20 mouse cellular contexts compared by ENCODE assay signal in genomic region chr17:47788996-47789395, GRCm38 (mm10). TPM values are rescaled to one million over a fixed set of nuclear protein-coding genes. Genes with fewer than 3 reads are reported as not detected.
DNase-seq lines count a peak whose midpoint lies in the region; ATAC-seq and TF ChIP-seq lines count a peak whose summit lies in the region.
"Had no signal": no experiment of that assay in that cellular context is flagged by ENCODE, and none has a peak within 500 bp of the region (broad histone marks: within the 10 kb centered on the region; RNA-seq: fewer than 3 reads in every experiment).

No protein-coding gene starts in this region.

- H3K9me3 ChIP-seq in forebrain, postnatal 0 days (ENCODE audit: low read length): no peaks in the 10 kb centered on the region
- H3K9me3 ChIP-seq in forebrain, embryonic 15.5 days: no peaks in the 10 kb centered on the region
- H3K9me3 ChIP-seq in midbrain, embryonic 10.5 days (replicated peaks): no peaks in the 10 kb centered on the region
- no peaks in the 10 kb centered on the region for H3K9me3 ChIP-seq in midbrain, embryonic 11.5 days (ENCODE audit: control insufficient read depth, low read length)
- no peaks in the 10 kb centered on the region for H3K9me3 ChIP-seq in limb, embryonic 11.5 days (ENCODE audit: control insufficient read depth, low read length)
- H3K9me3 ChIP-seq: limb, embryonic 13.5 days; lung, embryonic 15.5 days; midbrain, embryonic 15.5 days had no signal

- WGBS in forebrain, postnatal 0 days: 74% methylated on average over 6 of the region's 6 CpGs
- WGBS in forebrain, embryonic 15.5 days: 65% methylated on average over 6 of the region's 6 CpGs
- 63% methylated on average over 6 of the region's 6 CpGs for WGBS in midbrain, embryonic 10.5 days
- WGBS in midbrain, embryonic 11.5 days: 63% methylated on average over 6 of the region's 6 CpGs
- WGBS in limb, embryonic 11.5 days: 59% methylated on average over 6 of the region's 6 CpGs

- no peak for ATAC-seq in forebrain, postnatal 0 days
- no peak for ATAC-seq in forebrain, embryonic 15.5 days (replicated peaks)
- ATAC-seq in midbrain, embryonic 11.5 days (ENCODE audit: low FRiP score): no peak
- no peak for ATAC-seq in limb, embryonic 11.5 days (ENCODE audit: insufficient number of reproducible peaks, low FRiP score, low TSS enrichment, low read depth)
- no peak for ATAC-seq in megakaryocyte progenitor cell, adult 5-6 weeks (replicated peaks; ENCODE audit: poor library complexity)
- ATAC-seq: intestine, embryonic 16.5 days; midbrain, embryonic 15.5 days had no signal

- H3K27ac ChIP-seq in forebrain, postnatal 0 days (ENCODE audit: low read depth, low read length): no peak overlapping the region
- no peak overlapping the region for H3K27ac ChIP-seq in forebrain, embryonic 15.5 days (replicated peaks)
- H3K27ac ChIP-seq in midbrain, embryonic 10.5 days (replicated peaks): 0 out of 2 replicates have a peak overlapping the region, but pooled peaks have one; percentile 52
- H3K27ac ChIP-seq in midbrain, embryonic 11.5 days (ENCODE audit: low read depth, low read length): no peak overlapping the region
- H3K27ac ChIP-seq in limb, embryonic 11.5 days (replicated peaks; ENCODE audit: low read depth, low read length): no peak overlapping the region
- H3K27ac ChIP-seq: left cerebral cortex, adult 2 months; liver, embryonic 14.5 days; lung, embryonic 15.5 days; macrophage; midbrain, embryonic 15.5 days had no signal

- no peak for TF ChIP-seq CTCF in forebrain, postnatal 0 days (IDR thresholded peaks at IDR 0.05; ENCODE audit: low read depth)

- no peak overlapping the region for H3K4me3 ChIP-seq in forebrain, postnatal 0 days (ENCODE audit: low read depth, low read length)
- H3K4me3 ChIP-seq in forebrain, embryonic 15.5 days: no peak overlapping the region
- no peak overlapping the region for H3K4me3 ChIP-seq in midbrain, embryonic 10.5 days
- H3K4me3 ChIP-seq in midbrain, embryonic 11.5 days (ENCODE audit: low read depth, low read length): no peak overlapping the region
- H3K4me3 ChIP-seq in limb, embryonic 11.5 days (ENCODE audit: low read depth, low read length): no peak overlapping the region
- H3K4me3 ChIP-seq: left cerebral cortex, adult 2 months; limb, embryonic 13.5 days; lung, embryonic 15.5 days; midbrain, embryonic 15.5 days had no signal

- H3K27me3 ChIP-seq in forebrain, postnatal 0 days (ENCODE audit: insufficient read depth, low read length): no peaks in the 10 kb centered on the region
- no peaks in the 10 kb centered on the region for H3K27me3 ChIP-seq in forebrain, embryonic 15.5 days
- H3K27me3 ChIP-seq in midbrain, embryonic 10.5 days (ENCODE audit: low read depth, poor library complexity, severe bottlenecking): peaks cover 53% of the 10 kb centered on the region
- H3K27me3 ChIP-seq in midbrain, embryonic 11.5 days (ENCODE audit: control insufficient read depth, insufficient read depth, low read length): no peaks in the 10 kb centered on the region
- no peaks in the 10 kb centered on the region for H3K27me3 ChIP-seq in limb, embryonic 11.5 days (ENCODE audit: control insufficient read depth, insufficient read depth, low read length)
- H3K27me3 ChIP-seq: lung, embryonic 15.5 days; midbrain, embryonic 15.5 days had no signal

- H3K4me2 ChIP-seq in forebrain, postnatal 0 days (ENCODE audit: low read depth): no peak overlapping the region
- H3K4me2 ChIP-seq in forebrain, embryonic 15.5 days (replicated peaks): no peak overlapping the region
- no peak overlapping the region for H3K4me2 ChIP-seq in midbrain, embryonic 11.5 days
- H3K4me2 ChIP-seq in limb, embryonic 11.5 days (ENCODE audit: low read depth, severe bottlenecking): 0 out of 2 replicates have a peak overlapping the region, but pooled peaks have one; percentile 1
- H3K4me2 ChIP-seq: lung, embryonic 15.5 days; midbrain, embryonic 15.5 days had no signal

- H3K4me1 ChIP-seq in forebrain, postnatal 0 days (ENCODE audit: insufficient read depth): no peaks in the 10 kb centered on the region
- H3K4me1 ChIP-seq in forebrain, embryonic 15.5 days: peaks cover 7% of the 10 kb centered on the region; the same call in 1 of the 2 replicates
- H3K4me1 ChIP-seq in midbrain, embryonic 10.5 days: peaks cover 58% of the 10 kb centered on the region
- H3K4me1 ChIP-seq in midbrain, embryonic 11.5 days (ENCODE audit: control insufficient read depth, insufficient read depth, low read length): peaks cover 3% of the 10 kb centered on the region
- H3K4me1 ChIP-seq in limb, embryonic 11.5 days (ENCODE audit: control insufficient read depth, insufficient read depth, low read length): peaks cover 15% of the 10 kb centered on the region
- H3K4me1 ChIP-seq: midbrain, embryonic 15.5 days had no signal

- H3K36me3 ChIP-seq in forebrain, postnatal 0 days (ENCODE audit: insufficient read depth): no peaks in the 10 kb centered on the region
- no peaks in the 10 kb centered on the region for H3K36me3 ChIP-seq in forebrain, embryonic 15.5 days
- no peaks in the 10 kb centered on the region for H3K36me3 ChIP-seq in midbrain, embryonic 10.5 days
- no peaks in the 10 kb centered on the region for H3K36me3 ChIP-seq in midbrain, embryonic 11.5 days (ENCODE audit: control insufficient read depth, insufficient read depth, low read length)
- no peaks in the 10 kb centered on the region for H3K36me3 ChIP-seq in limb, embryonic 11.5 days (ENCODE audit: control insufficient read depth, insufficient read depth, low read length)
- H3K36me3 ChIP-seq: lung, embryonic 15.5 days; midbrain, embryonic 15.5 days had no signal

- DNase-seq in forebrain, postnatal 0 days: peak; percentile 35
- peak; percentile 48 for DNase-seq in midbrain, embryonic 10.5 days (ENCODE audit: low spot score)
- no peak for DNase-seq in midbrain, embryonic 11.5 days (ENCODE audit: low spot score, missing footprints)
- peak; percentile 23 for DNase-seq in brain, adult 2 months (ENCODE audit: low read depth, low spot score)
- no peak for DNase-seq in limb, embryonic 11.5 days (ENCODE audit: low spot score)
- no peak for DNase-seq in thymus, postnatal 0 days (ENCODE audit: low spot score)
- DNase-seq: adrenal gland, postnatal 14 days; B cell, adult 2 months; cerebellum, adult 11-12 months; cerebellum, postnatal 14 days; thymus, postnatal 4 days had no signal

- H3K9ac ChIP-seq in forebrain, postnatal 0 days: no peak overlapping the region
- H3K9ac ChIP-seq in forebrain, embryonic 15.5 days (replicated peaks): no peak overlapping the region
- no peak overlapping the region for H3K9ac ChIP-seq in midbrain, embryonic 11.5 days (ENCODE audit: low read length)
- H3K9ac ChIP-seq in limb, embryonic 11.5 days (ENCODE audit: low read length): no peak overlapping the region
- H3K9ac ChIP-seq: liver, embryonic 14.5 days; lung, embryonic 15.5 days; midbrain, embryonic 15.5 days had no signal

RNA-seq across cellular contexts. Expression of gene Mdfi, which starts 45.5 kb away (rescaled TPM):
- total RNA-seq in forebrain, postnatal 0 days (2014; rRNA removed): 9.5 and 17.5 TPM in 2 replicates
- 0.99 and 1.3 TPM in 2 replicates for polyA plus RNA-seq in forebrain, postnatal 0 days (2015; fragmentation: Nextera tagmentation; extraction: Ambion mirVana)
- 2.5 and 2.7 TPM in 2 replicates for polyA plus RNA-seq in forebrain, embryonic 15.5 days (2015; fragmentation: Nextera tagmentation; extraction: Ambion mirVana)
- 10.6 and 12.9 TPM in 2 replicates for polyA plus RNA-seq in midbrain, embryonic 10.5 days (2016; fragmentation: Nextera tagmentation; extraction: Ambion mirVana)
- 24.7 and 25.7 TPM in 2 replicates for polyA plus RNA-seq in midbrain, embryonic 11.5 days (2014; fragmentation: Nextera tagmentation; extraction: Ambion mirVana)
- polyA plus RNA-seq in limb, embryonic 11.5 days (2014; fragmentation: Nextera tagmentation; extraction: Ambion mirVana): 56.4 and 100.0 TPM in 2 replicates
- 3.5 and 3.7 TPM in 2 replicates for polyA plus RNA-seq in thymus, postnatal 0 days (2015; fragmentation: Nextera tagmentation; extraction: Ambion mirVana)
- 2.9 and 4.1 TPM in 2 replicates for total RNA-seq in megakaryocyte progenitor cell, adult 5-6 weeks (2015)
- total RNA-seq in megakaryocyte progenitor cell, adult 5-6 weeks (2017): 1.5 and 3.8 TPM in 2 replicates
- polyA plus RNA-seq: macrophage had no signal

RNA-seq across cellular contexts. Expression of gene Tfeb, which starts 52.2 kb away (rescaled TPM):
- total RNA-seq in forebrain, postnatal 0 days (2014; rRNA removed): 4.1 and 5.5 TPM in 2 replicates
- polyA plus RNA-seq in forebrain, postnatal 0 days (2015; fragmentation: Nextera tagmentation; extraction: Ambion mirVana): 3.3 and 4.6 TPM in 2 replicates
- polyA plus RNA-seq in forebrain, embryonic 15.5 days (2015; fragmentation: Nextera tagmentation; extraction: Ambion mirVana): 2.0 and 2.3 TPM in 2 replicates
- polyA plus RNA-seq in midbrain, embryonic 10.5 days (2016; fragmentation: Nextera tagmentation; extraction: Ambion mirVana): 1.9 and 2.3 TPM in 2 replicates
- polyA plus RNA-seq in midbrain, embryonic 11.5 days (2014; fragmentation: Nextera tagmentation; extraction: Ambion mirVana): 1.4 and 2.1 TPM in 2 replicates
- 3.7 and 5.6 TPM in 2 replicates for polyA plus RNA-seq in limb, embryonic 11.5 days (2014; fragmentation: Nextera tagmentation; extraction: Ambion mirVana)
- polyA plus RNA-seq in thymus, postnatal 0 days (2015; fragmentation: Nextera tagmentation; extraction: Ambion mirVana): 4.7 and 5.5 TPM in 2 replicates
- total RNA-seq in megakaryocyte progenitor cell, adult 5-6 weeks (2015): 6.5 and 7.5 TPM in 2 replicates
- 7.5 and 10.9 TPM in 2 replicates for total RNA-seq in megakaryocyte progenitor cell, adult 5-6 weeks (2017)

Comparison
In these comparisons a context has a peak if more than half of its experiments do, and no peak if none do; other contexts are left out.
1. DNase-seq: peak in forebrain, postnatal 0 days (single experiment), midbrain, embryonic 10.5 days (single experiment) and brain, adult 2 months (single experiment); none in midbrain, embryonic 11.5 days (single experiment), limb, embryonic 11.5 days (single experiment) and thymus, postnatal 0 days (single experiment).